Mouse (Mus musculus) 3T3-L1 (cell line): ENCODE results near the gene Rapgef2.
A peak's percentile ranks its signal among the peaks of the same experiment; 100 is the strongest.

Experiments used
- DNase-seq: peaks from one replicate; pipeline ENCODE4 v3.0.0-alpha.2; 2015; ENCODE audit warnings: low read depth, low spot score

Rapgef2 gene

GRCm38 (mm10) chr3:79168168-79168827 lies 118.0 kb downstream of the Rapgef2 start:
- DNase-seq = no peak

- DNase-seq = no peak
Observed at GRCm38 (mm10) chr3:79167586-79167985, 118.7 kb downstream of the Rapgef2 start.

- DNase-seq = peak; percentile 63
Observed at GRCm38 (mm10) chr3:79161834-79162401, 124.4 kb downstream of the Rapgef2 start.

GRCm38 (mm10) chr3:79161093-79161723 lies 125.1 kb downstream of the Rapgef2 start:
- peak; percentile 83 for DNase-seq

GRCm38 (mm10) chr3:79158254-79158653 lies 128.1 kb downstream of the Rapgef2 start:
- DNase-seq = no peak

- DNase-seq = peak; percentile 87
Observed at GRCm38 (mm10) chr3:79153039-79153487, 133.3 kb downstream of the Rapgef2 start.

GRCm38 (mm10) chr3:79145407-79146055 lies 140.8 kb downstream of the Rapgef2 start:
- DNase-seq = no peak

GRCm38 (mm10) chr3:79144672-79145406 lies 141.5 kb downstream of the Rapgef2 start:
- no peak for DNase-seq

GRCm38 (mm10) chr3:79144085-79144484 lies 142.2 kb downstream of the Rapgef2 start:
- DNase-seq = no peak

GRCm38 (mm10) chr3:79139245-79139644 lies 147.1 kb downstream of the Rapgef2 start:
- no peak for DNase-seq

- DNase-seq = no peak
Observed at GRCm38 (mm10) chr3:79138601-79139000, 147.7 kb downstream of the Rapgef2 start.

GRCm38 (mm10) chr3:79130991-79131390 lies 155.3 kb downstream of the Rapgef2 start:
- no peak for DNase-seq

- peak; percentile 91 for DNase-seq
Observed at GRCm38 (mm10) chr3:79129044-79129600, 157.2 kb downstream of the Rapgef2 start.

- DNase-seq = no peak
Observed at GRCm38 (mm10) chr3:79127797-79128196, 158.5 kb downstream of the Rapgef2 start.

GRCm38 (mm10) chr3:79126857-79127256 lies 159.5 kb downstream of the Rapgef2 start:
- DNase-seq = no peak

GRCm38 (mm10) chr3:79121391-79121790 lies 164.9 kb downstream of the Rapgef2 start:
- no peak for DNase-seq

- no peak for DNase-seq
Observed at GRCm38 (mm10) chr3:79119983-79120382, 166.3 kb downstream of the Rapgef2 start.

GRCm38 (mm10) chr3:79110153-79110552 lies 176.2 kb downstream of the Rapgef2 start:
- no peak for DNase-seq

- DNase-seq = no peak
Observed at GRCm38 (mm10) chr3:79108246-79108645, 178.1 kb downstream of the Rapgef2 start.

GRCm38 (mm10) chr3:79106360-79106759 lies 180.0 kb downstream of the Rapgef2 start:
- DNase-seq = peak; percentile 33

GRCm38 (mm10) chr3:79103604-79104003 lies 182.7 kb downstream of the Rapgef2 start:
- no peak for DNase-seq
